Mouse (Mus musculus) liver, adult 2 months (tissue): ENCODE results near the gene Fndc8. TPM values are rescaled to one million over a fixed set of nuclear protein-coding genes. Genes with fewer than 3 reads are reported as not detected.

Experiments
- DNase-seq: peaks from one replicate; pipeline ENCODE4 v3.0.0-alpha.2; 2011; ENCODE audit warnings: low read depth, low spot score; ENCODE audit errors: extremely low read depth
- H3K27ac ChIP-seq: fragments of 200-500 bp; replicated peaks from 2 replicates; pipeline ENCODE4 v1.5.1; 2012; ENCODE audit warnings: low read depth, mild to moderate bottlenecking, control low read depth, inconsistent platforms, low read length; ENCODE audit not compliant: insufficient read depth
- H3K27me3 ChIP-seq: fragments of 200-500 bp; 2 replicates; pipeline ENCODE4 v1.6.1; 2012; ENCODE audit warnings: mild to moderate bottlenecking, moderate library complexity, low read length, inconsistent platforms; ENCODE audit not compliant: control insufficient read depth, insufficient read depth
- H3K36me3 ChIP-seq: fragments of 200-500 bp; 2 replicates; pipeline ENCODE4 v1.6.1; 2012; ENCODE audit warnings: low read length, inconsistent platforms; ENCODE audit not compliant: control insufficient read depth, insufficient read depth
- H3K4me1 ChIP-seq: fragments of 200-500 bp; 2 replicates; pipeline ENCODE4 v1.6.1; 2011; ENCODE audit warnings: low read length; ENCODE audit not compliant: control insufficient read depth, insufficient read depth
- H3K4me3 ChIP-seq: fragments of 200-500 bp; 2 replicates; pipeline ENCODE4 v1.5.1; 2011; ENCODE audit warnings: low read depth, mild to moderate bottlenecking, control low read depth, low read length, moderate library complexity; ENCODE audit not compliant: insufficient read depth
- H3K79me2 ChIP-seq: fragments of 200-500 bp; 2 replicates; pipeline ENCODE4 v1.6.1; 2012; ENCODE audit warnings: inconsistent platforms, mild to moderate bottlenecking, low read length, moderate library complexity; ENCODE audit not compliant: control insufficient read depth, insufficient read depth
- H3K9ac ChIP-seq: fragments of 200-500 bp; 2 replicates; pipeline ENCODE4 v1.6.1; 2012; ENCODE audit warnings: low read depth, mild to moderate bottlenecking, control low read depth, inconsistent platforms, low read length
- CTCF ChIP-seq: fragments of 200-500 bp; IDR thresholded peaks from 2 replicates; pipeline ENCODE4 v1.5.1; 2011; ENCODE audit warnings: low read depth, low read length, control low read depth
- POLR2A ChIP-seq: fragments of 200-500 bp; IDR thresholded peaks from 2 replicates; pipeline ENCODE4 v1.6.1; 2011; ENCODE audit warnings: low read length, control low read depth; ENCODE audit not compliant: insufficient read depth; ENCODE audit errors: extremely low read depth
- WGBS: fragments of 180-500 bp; shearing (Covaris S2); methylation state at CpG from one replicate; pipeline ENCODE4 v1.1.7; 2018; 5-methylcytosine and 5-hydroxymethylcytosine counted together
- polyA plus RNA-seq: library from polyadenylated mRNA; depleted of rRNA; stranded (reverse); fragments of >200 nt; gene quantifications from 2 replicates; pipeline ENCODE4 v1.2.3, GENCODE M21; 2012
- total RNA-seq: library from RNA; depleted of rRNA; stranded (reverse); fragments of >200 nt; gene quantifications from 2 replicates; pipeline ENCODE4 v1.2.3, GENCODE M21; 2014

The Fndc8 gene
- total and polyA plus RNA-seq, 2 experiments, result not detected

DNA sequence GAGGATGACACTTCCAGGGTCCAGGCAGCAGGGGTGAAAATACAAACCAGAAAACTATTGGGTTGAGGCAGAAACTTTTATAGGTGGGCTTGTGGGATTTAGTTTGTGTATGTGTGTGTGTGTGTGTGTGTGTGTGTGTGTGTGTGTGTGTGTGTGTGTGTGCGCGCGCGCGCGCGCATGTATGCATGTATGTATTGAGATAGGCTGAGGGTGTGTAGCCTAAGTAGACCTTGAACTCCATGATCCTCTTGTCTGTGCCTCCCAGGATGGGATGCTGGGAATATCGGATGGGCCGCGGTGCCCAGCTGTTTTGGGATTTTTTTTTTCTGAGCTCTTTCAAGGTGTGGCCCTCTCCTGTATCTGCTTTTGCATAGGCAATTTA, 16.7 kb downstream of the Fndc8 start:
- Histone ChIP-seq H3K4me3 (no peak overlapping the region), H3K36me3 (no peaks in the 10 kb centered on the region), H3K79me2 (0 out of 2 replicates have a peak, but pooled peaks cover 4% of the 10 kb centered on the region), H3K9ac (no peak overlapping the region), H3K4me1 (peaks cover 6% of the 10 kb centered on the region), H3K27me3 (no peaks in the 10 kb centered on the region), H3K27ac (no peak overlapping the region)
- TF ChIP-seq POLR2A, result no peak
- no peak for TF ChIP-seq CTCF
- DNase-seq, result no peak
- WGBS, result 54% methylated on average over 10 of the region's 10 CpGs

DNA sequence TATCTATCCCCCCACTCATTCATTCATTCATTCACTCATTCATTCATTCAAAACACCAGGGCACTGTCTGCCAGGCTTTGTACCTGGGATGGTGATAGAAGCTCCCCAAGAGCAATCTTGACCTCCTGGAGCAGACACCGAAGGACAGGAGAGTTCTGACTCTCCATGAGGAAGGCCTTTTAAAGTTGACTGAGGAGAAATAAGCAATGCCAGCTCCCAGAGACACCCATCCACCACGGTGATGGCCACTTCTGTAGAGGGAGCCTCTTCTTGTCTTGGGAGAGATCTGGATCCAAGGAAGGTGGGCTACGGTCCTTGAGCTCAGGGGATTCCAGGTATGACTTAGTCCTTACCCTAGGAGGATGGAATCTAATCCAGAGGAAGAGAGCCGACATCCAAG, 18.3 kb downstream of the Fndc8 start, which contains the start of gene Unc45b:
Gene Unc45b, plus strand, starts transcription at position 301 of the 400 bp plus-strand sequence.
- no peak within 1 kb of the TSS for H3K4me3 ChIP-seq
- 0 out of 2 replicates have a peak, but pooled peaks cover 4% of the 10 kb centered on the region for H3K79me2 ChIP-seq
- no peak within 1 kb of the TSS for H3K9ac ChIP-seq
- no peak within 1 kb of the TSS for H3K27ac ChIP-seq
- no peak for DNase-seq
- WGBS, result 84% methylated on average over 4 of the region's 4 CpGs
- TF ChIP-seq POLR2A (no peak), CTCF (no peak)
- H3K4me1 ChIP-seq, result peaks cover 6% of the 10 kb centered on the region
- H3K36me3 ChIP-seq, result no peaks in the 10 kb centered on the region
- H3K27me3 ChIP-seq, result no peaks in the 10 kb centered on the region

DNA sequence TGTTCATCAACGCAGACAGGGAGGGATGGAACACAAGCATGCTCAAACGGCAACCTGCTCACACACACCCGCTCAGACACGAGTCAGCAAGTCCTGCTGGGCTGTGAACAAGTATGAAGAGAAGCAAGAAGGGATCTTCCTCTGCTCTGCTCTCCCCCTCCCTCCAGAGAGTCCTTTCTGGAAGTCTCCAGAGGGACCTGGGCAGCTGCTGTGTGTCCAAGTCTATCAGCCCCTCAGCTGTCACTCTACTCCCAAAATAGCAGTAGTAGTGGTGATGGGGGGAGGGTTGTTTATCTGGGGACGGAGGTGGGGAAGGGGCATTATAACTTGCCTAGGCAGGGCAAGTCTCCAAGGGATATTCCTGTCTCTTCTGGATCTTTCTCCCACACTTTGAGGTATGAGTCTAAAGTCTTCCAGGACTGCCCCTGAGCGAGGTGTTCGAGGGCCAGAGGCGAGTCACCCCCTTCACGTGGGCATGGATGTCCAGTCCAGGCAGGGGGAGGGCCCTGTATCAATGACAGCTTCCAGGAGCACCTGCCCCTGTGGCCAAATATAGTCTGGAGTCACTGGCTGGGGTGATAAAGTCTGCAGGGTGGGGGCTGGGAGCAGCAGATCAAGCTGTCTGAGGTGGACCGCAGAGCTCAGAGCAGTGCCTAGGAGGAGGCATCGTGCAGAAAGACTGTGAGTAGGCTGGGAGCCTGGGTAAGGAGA, 18.9 kb downstream of the Fndc8 start:
- WGBS, result 66% methylated on average over 11 of the region's 11 CpGs
- no peak for TF ChIP-seq POLR2A
- TF ChIP-seq CTCF, result no peak
- Histone ChIP-seq H3K4me3 (no peak overlapping the region), H3K36me3 (no peaks in the 10 kb centered on the region), H3K4me1 (peaks cover 6% of the 10 kb centered on the region), H3K9ac (no peak overlapping the region), H3K27me3 (no peaks in the 10 kb centered on the region), H3K79me2 (0 out of 2 replicates have a peak, but pooled peaks cover 4% of the 10 kb centered on the region), H3K27ac (no peak overlapping the region)
- DNase-seq, result no peak

DNA sequence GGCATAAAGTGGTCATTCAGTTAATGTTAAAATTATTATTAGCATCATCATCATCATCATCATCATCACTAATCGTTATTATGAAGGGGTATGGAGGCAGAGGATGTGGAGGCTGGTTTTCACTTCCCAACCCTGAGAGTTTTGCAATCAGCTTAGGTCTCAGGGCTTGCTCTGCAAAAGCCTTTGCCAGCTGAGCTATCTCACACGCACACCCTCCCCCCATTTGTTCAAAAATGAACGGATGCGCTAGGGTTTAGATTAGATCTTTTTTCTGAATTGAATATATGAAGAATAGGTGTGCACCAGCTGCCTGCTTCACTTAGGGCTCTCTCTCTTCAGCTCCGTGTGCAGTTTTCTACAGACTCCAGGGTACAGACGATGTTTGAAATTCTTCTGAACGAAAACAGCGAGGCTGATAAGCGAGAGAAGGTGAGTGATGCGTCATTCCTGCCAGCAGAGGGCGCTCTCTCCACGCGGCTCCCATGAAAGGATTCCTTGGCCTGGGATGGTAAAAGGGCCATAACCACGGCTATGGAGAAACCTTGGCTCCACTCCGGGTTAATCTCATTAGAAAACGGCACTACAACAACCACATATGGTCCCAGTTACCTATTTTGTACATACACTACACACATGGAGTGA, 22.9 kb downstream of the Fndc8 start:
- TF ChIP-seq CTCF (peak; percentile 99), POLR2A (no peak)
- no peak overlapping the region for H3K27ac ChIP-seq
- WGBS, result 7% methylated on average over 16 of the region's 16 CpGs
- H3K27me3 ChIP-seq, result no peaks in the 10 kb centered on the region
- H3K4me3 ChIP-seq, result no peak overlapping the region
- H3K36me3 ChIP-seq, result no peaks in the 10 kb centered on the region
- H3K4me1 ChIP-seq, result no peaks in the 10 kb centered on the region
- H3K79me2 ChIP-seq, result no peaks in the 10 kb centered on the region
- peak; percentile 33 for DNase-seq
- H3K9ac ChIP-seq, result no peak overlapping the region

DNA sequence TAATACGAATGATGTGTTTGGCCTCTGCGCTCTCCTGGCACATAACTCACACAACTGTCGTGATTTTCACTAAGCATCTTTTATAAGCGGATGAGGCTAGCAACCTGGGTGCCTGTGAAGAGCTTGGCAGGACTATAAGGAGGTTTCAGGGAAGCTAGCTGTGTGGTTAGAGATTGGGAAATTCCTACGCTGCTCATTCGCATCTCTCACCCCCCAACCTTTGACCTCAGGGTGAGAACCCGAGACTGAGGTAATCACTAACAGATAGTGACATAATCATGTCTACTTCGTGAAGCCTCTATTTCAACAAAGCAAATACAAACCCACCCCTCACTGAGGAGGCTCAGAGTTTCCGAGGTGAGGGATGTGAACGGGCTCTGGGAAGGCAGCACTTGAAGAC, 28.8 kb downstream of the Fndc8 start:
- H3K4me1 ChIP-seq, result peaks cover 3% of the 10 kb centered on the region; the same call in 1 of the 2 replicates
- H3K4me3 ChIP-seq, result no peak overlapping the region
- no peak overlapping the region for H3K9ac ChIP-seq
- peak; percentile 51 for DNase-seq
- peaks cover 4% of the 10 kb centered on the region; the same call in 1 of the 2 replicates for H3K27me3 ChIP-seq
- H3K36me3 ChIP-seq, result no peaks in the 10 kb centered on the region
- no peak overlapping the region for H3K27ac ChIP-seq
- 16% methylated on average over 10 of the region's 10 CpGs for whole genome bisulfite sequencing
- H3K79me2 ChIP-seq, result no peaks in the 10 kb centered on the region
- TF ChIP-seq POLR2A (no peak), CTCF (no peak)
